Mouse (Mus musculus) thymus, postnatal 10 days (tissue): Measurements from ENCODE around the gene Cds2.
A peak's percentile ranks its signal among the peaks of the same experiment; 100 is the strongest.
"Not testable (repeated sequence)": the region's sequence is repeated elsewhere in the genome, so short reads cannot be mapped to it uniquely, and the experiment has no call there.

Experiments
- DNase-seq, 2 experiments: peaks; one replicate each; pipeline ENCODE4 v3.0.0; 2021; ENCODE audit warnings: low spot score in 2 of 2

Cds2 gene

DNA sequence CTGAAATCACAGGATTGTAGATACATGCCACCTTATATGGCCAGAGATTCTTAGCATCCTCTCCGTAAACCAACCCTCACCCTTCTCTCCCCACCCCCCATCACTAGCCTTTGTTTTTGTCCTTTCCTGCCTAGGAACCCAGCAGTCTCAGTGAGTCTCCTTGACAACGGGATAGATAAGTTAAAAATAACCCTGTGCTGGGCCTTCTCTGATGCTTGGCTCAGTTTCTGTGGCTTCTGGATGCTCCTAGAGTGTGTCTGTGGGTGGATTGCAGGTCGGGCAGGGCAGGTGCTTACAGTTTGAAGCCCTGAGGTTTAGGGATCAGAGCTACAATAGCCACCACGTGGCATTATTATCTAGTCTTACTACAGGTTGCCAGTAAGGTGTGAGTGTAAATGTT is 29.1 kb downstream of the Cds2 start:
- DNase-seq, result no peak

DNA sequence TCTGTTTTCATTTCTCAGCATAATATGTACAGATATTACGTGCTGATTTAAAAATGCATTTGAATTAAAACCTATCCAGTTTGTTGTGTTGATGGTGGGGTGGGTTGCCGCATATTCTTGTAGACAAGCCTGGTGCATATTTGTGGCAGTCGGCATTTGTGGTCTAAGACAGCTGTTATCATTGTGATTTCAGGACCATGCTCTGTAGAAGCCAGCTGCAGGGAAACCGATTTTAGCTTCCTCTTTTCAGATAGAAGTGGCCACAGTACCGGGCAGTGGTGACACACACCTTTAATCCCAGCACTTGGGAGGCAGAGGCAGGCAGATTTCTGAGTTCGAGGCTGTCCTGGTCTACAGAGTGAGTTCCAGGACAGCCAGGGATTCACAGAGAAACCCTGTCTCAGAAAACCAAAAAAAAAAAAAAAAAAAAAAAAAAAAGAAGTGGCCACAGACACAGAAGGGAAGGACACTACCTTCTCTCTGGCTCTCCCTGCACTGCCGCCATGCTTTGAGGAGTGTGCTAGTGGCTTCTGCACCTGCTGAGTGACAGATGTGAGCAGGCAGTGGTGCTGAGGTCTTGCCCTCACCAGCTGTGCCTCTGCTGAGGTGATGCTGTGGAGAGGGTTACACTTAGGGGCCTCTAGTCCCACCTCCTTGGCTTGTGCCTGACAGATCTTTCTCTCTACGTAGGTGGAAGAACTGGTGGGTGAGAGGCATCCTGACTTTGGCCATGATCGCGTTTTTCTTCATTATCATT is 30.9 kb downstream of the Cds2 start:
- peak; percentile 41 to 56 for DNase-seq

DNA sequence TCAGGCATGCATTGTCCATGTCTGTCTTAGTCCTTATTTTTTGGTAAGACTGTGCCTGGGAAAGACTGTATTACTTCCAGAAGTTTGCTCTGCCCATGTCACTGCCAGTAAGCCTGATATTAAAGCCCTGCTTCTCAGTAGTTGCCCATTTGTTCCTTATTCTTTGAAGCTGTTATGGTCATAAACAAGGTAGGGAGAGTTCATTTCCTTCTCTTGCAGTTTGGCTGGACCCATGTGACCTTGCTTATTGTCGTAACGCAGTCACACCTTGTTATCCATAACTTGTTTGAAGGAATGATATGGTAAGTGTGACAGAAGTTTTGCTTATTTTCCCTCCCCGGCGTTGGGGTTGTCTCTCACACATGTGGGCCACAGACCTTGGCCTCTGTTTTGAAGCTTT is 35.3 kb downstream of the Cds2 start:
- no peak for DNase-seq

DNA sequence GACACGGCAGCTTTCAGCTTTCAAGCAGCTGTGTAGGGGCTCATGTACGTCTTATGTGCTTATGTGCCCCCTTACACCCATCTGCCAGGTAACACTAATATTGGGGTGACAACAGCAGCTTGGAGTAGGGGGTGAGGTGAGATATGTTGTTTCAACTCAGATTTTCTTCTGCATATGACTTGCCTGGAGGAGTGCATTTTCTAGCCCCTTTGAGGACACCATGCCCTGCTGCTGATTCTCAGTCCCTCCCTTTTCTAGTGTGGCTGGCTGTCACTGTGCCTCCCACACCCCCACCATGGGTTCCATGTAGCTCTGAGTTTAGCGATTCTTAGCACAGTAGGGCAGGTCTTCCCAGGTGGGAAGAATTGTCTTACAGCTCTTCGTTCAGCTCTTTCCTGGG is 38.5 kb downstream of the Cds2 start:
- no peak for DNase-seq

DNA sequence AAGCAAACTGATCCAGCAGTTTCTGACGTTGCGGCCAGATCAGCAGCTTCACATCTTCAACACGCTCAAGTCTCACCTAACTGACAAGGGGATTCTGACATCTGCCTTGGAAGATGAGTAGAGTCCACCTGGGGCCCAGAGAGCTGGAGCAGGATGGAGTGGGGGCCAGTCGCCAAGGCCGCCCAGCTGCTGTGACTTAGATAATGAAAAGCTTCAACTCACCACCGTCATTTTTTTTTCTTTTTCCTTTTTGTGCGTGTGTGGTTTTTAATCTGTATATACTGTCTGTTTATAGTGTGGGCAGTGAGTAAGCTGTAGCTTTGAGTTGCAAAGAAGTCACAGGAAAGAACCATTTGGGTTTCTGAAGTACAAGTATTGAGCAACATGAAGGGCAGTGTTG is 42.2 kb downstream of the Cds2 start:
- DNase-seq, result no peak

- DNase-seq, result peak in 1 of 2 experiments; percentile 28
Observed at GRCm38 (mm10) chr2:132305988-132306387, 43.0 kb downstream of the Cds2 start.

GRCm38 (mm10) chr2:132307213-132307843 is 44.4 kb downstream of the Cds2 start:
- DNase-seq, result no peak

GRCm38 (mm10) chr2:132308829-132309228 is 45.9 kb downstream of the Cds2 start:
- no peak for DNase-seq

- no peak for DNase-seq
Observed at GRCm38 (mm10) chr2:132309398-132309930, 46.5 kb downstream of the Cds2 start.

DNA sequence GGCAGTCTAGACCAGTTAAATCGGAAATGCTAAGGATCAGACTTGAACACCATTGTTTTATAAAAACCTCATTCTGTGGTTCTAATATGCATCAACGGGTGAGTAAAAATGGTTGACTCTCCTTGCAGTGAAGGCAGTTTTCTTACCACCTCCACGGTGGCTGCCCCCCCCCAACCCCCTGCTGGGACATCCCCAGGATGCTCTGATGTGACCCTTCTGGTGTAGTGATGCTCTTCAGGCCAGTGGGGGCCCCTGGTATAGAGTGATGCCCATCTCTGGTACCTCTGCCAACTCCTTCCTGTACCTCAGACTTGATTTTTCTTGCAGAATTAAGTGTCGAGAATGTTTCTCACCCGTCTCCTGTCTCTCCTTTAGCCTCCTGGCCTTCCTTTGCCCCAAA is 49.7 kb downstream of the Cds2 start:
- DNase-seq, result no peak

- DNase-seq, result no peak
Observed at GRCm38 (mm10) chr2:132313568-132313967, 50.6 kb downstream of the Cds2 start.

GRCm38 (mm10) chr2:132314057-132314456 is 51.1 kb downstream of the Cds2 start:
- not testable (repeated sequence) for DNase-seq

- DNase-seq, result peak; percentile 19 to 67
Observed at GRCm38 (mm10) chr2:132316041-132316808, 53.3 kb downstream of the Cds2 start.

GRCm38 (mm10) chr2:132317178-132317577 is 54.2 kb downstream of the Cds2 start:
- DNase-seq, result no peak

- no peak for DNase-seq
Observed at GRCm38 (mm10) chr2:132320516-132320915, 57.6 kb downstream of the Cds2 start.

DNA sequence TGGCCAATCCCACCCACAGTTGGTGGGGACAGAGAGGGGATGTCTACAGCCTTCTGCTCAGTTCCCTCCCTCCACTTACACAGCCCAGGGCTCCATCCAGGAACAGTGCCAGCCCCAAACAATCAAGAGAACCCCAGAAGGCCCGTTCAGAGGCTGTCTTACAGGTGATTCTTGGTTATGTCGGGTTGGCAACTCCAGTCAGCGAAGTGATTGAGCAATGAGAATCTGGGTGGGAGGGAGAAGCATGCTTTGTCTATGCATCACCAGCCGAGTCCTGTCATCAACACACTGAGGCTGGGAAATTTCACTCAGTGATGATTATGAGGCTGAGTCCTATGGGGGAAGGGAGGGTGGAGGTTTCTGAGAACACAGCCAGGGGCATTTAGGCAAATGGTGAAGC is 60.6 kb downstream of the Cds2 start:
- no peak for DNase-seq

- no peak for DNase-seq
Observed at GRCm38 (mm10) chr2:132337202-132337601, 74.3 kb downstream of the Cds2 start.

DNA sequence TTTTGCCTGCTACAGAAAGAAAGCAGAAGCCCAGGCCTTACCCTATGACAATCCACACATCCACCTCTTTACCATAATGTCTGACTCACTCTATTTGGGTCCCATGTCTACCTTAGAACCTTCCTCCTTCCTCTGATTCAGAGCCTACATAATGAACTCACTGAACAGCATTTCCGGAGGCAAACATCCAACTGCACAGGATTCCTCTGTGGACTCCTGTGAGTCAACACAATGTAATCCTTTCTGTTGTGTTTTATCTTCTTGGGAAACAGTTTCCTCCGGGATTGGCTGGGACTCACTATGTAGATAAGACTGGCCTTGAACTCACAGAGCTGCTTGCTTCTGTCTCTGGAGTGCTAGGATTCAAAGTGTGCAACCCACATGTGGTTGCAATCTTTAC is 77.4 kb downstream of the Cds2 start:
- no peak for DNase-seq

GRCm38 (mm10) chr2:132341293-132341692 is 78.3 kb downstream of the Cds2 start:
- DNase-seq, result no peak

DNA sequence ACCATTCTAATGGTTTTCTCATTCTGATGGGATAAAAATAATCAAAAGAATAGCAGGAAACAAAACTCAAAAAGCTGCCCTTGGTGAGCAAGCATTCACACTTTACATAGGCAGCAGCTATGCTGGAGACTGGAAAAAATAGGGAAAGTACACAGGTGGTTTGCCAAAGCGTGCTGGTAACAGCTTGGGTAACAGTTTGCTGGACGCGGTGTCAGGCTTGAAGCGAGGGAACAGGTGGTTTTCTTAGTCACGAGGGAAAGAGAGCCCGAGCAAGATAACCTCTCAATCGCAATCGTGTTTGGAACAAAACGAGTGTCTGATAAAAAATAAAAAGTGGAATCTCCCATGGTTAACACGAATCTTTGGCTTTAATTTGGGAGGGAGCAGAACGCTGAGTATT is 80.9 kb downstream of the Cds2 start:
- no peak for DNase-seq
